Mouse (Mus musculus): ENCODE results near the gene Rab36. TPM values are rescaled to one million over a fixed set of nuclear protein-coding genes. Genes with fewer than 3 reads are reported as not detected.
A peak's percentile ranks its signal among the peaks of the same experiment; 100 is the strongest.

Rab36 gene
- polyA plus RNA-seq, 1 experiment from 2014 or later, result 15.0 TPM

DNA sequence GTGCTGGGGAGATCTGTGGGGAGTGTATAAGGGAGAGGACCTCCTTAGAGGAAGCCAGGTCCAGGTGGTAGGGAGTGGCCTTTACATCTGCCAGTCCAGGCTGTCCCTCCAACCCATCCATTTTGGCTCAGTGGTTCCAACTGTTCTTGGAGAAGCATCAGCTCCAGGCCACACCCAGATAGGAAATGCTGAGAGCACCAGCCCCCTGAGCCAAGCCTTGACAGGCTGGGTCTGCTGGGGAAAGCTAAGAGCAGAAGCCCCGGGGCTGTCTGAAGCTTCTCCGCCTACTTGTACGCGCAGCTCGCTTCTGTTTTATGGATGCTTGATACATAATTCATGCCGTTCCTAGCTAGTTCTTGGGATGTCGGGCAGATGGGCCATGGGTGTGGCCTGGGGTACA, 63.4 kb downstream of the Rab36 start:
- ATAC-seq (ENCODE audit: insufficient number of reproducible peaks, low FRiP score, low TSS enrichment, low read depth), result no peak
- peaks cover 67% of the 10 kb centered on the region for H3K4me1 ChIP-seq
- H3K36me3 ChIP-seq, result no peaks in the 10 kb centered on the region
- no peaks in the 10 kb centered on the region for H3K27me3 ChIP-seq
- H3K27ac ChIP-seq (replicated peaks), result peak overlapping the region; percentile 58
- WGBS, result 44% methylated on average over 7 of the region's 7 CpGs
- no peak overlapping the region for H3K9ac ChIP-seq
- no peak overlapping the region for H3K4me2 ChIP-seq (replicated peaks)
- no peaks in the 10 kb centered on the region for H3K9me3 ChIP-seq (replicated peaks)
- no peak overlapping the region for H3K4me3 ChIP-seq (replicated peaks)

GRCm38 (mm10) chr10:75103502-75103901, 66.6 kb downstream of the Rab36 start:
- ATAC-seq (ENCODE audit: insufficient number of reproducible peaks, low FRiP score, low TSS enrichment, low read depth), result no peak
- no peaks in the 10 kb centered on the region for H3K27me3 ChIP-seq
- H3K9me3 ChIP-seq (replicated peaks), result no peaks in the 10 kb centered on the region
- H3K36me3 ChIP-seq, result no peaks in the 10 kb centered on the region
- no peak overlapping the region for H3K9ac ChIP-seq
- no peak overlapping the region; the same call in 1 of the 2 replicates for H3K27ac ChIP-seq (replicated peaks)
- WGBS, result 79% methylated on average over 2 of the region's 2 CpGs
- no peak overlapping the region for H3K4me3 ChIP-seq (replicated peaks)
- H3K4me1 ChIP-seq, result peaks cover 71% of the 10 kb centered on the region
- H3K4me2 ChIP-seq (replicated peaks), result no peak overlapping the region

Other genes starting within 250 kb of the Rab36 start
- 4.0 and 5.8 TPM in 2 replicates for gene Gnaz, start 69.9 kb upstream of the Rab36 start, polyA plus RNA-seq (2015; fragmentation: Nextera tagmentation; extraction: Ambion mirVana)
- gene Rsph14, start 4.5 kb upstream of the Rab36 start, polyA plus RNA-seq (2015; fragmentation: Nextera tagmentation; extraction: Ambion mirVana), result 5.2 and 6.9 TPM in 2 replicates
- gene Bcr, start 23.5 kb downstream of the Rab36 start, polyA plus RNA-seq (2015; fragmentation: Nextera tagmentation; extraction: Ambion mirVana), result 7.5 and 9.2 TPM in 2 replicates
- 30.9 and 32.1 TPM in 2 replicates for gene Specc1l, start 175.0 kb downstream of the Rab36 start, polyA plus RNA-seq (2015; fragmentation: Nextera tagmentation; extraction: Ambion mirVana)